Mouse (Mus musculus): Measurements from ENCODE around the gene Agtrap.
"Not testable (repeated sequence)": the region's sequence is repeated elsewhere in the genome, so short reads cannot be mapped to it uniquely, and the experiment has no call there.

Agtrap gene

GRCm38 (mm10) chr4:148046450-148047031 is 41.3 kb downstream of the Agtrap start:
- no peak for DNase-seq (ENCODE audit: low read depth)

GRCm38 (mm10) chr4:148044113-148044512 is 43.7 kb downstream of the Agtrap start:
- DNase-seq (ENCODE audit: low read depth) = no peak

- not testable (repeated sequence) for DNase-seq (ENCODE audit: low read depth)
Measured at GRCm38 (mm10) chr4:148043327-148043726, 44.5 kb downstream of the Agtrap start.

DNA sequence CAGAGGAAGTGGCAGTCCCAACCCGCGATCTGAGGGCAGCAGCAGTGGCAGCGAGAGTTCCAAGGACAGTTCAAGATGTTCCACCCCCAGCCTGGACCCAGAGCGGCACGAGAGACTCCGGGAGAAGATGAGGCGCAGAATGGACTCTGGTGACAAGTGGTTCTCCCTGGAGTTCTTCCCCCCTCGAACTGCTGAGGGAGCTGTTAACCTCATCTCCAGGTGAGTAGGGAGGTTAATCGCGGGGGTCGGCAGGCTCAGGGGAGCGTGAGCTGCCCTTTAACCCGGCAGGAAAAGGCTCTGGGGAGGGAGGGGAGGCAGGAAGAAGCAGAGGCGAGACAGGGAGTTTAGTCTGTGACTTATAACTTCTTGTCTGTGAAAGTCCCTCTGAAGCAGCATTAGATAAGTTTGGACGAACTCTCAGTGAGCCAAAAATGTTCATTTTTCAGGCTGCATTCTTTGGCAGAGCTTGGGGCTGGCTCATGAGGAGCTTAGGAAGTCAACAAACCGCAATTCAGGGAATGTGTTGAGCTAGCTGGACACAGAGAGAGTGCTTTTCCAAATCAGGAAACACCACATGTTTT is 46.1 kb downstream of the Agtrap start:
- peak; percentile 60 for DNase-seq (ENCODE audit: low read depth)

DNA sequence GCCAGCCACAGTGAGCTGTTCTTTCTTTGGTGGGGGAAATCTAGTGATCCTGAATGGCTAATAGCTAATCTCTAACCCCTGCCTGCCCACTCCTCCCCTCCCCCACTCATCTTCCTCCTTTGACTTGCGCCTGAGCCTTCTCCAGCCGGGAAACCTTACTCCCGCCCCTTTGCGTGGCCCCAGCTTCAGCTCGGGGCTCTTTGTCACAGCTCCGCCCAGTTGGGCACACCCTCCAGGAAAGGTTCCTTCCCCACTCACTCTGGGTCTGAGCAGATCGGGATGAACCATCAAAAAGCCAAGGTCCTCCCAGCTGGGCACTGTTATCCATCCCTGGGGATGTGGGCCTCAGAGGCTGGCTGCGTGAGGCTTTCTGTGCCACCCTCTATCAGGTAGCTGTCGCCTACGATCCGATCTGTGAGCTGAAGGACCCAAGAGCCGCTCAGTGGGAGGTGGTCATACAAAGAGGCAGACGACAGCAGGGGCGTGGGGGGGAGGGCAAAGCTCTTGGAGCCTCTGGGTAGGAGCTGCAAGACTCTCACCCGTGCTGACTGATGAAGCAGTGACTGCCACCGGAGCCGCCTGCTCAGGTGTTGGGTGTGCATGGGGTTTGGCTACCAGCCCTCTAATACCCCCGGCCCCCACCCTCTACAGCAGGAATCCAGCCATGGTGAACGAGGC is 46.8 kb downstream of the Agtrap start:
- peak; percentile 59 for DNase-seq (ENCODE audit: low read depth)

- DNase-seq (ENCODE audit: low read depth) = peak; percentile 63
Measured at GRCm38 (mm10) chr4:148040029-148040830, 47.6 kb downstream of the Agtrap start.

- no peak for DNase-seq (ENCODE audit: low read depth)
Measured at GRCm38 (mm10) chr4:148039254-148040028, 48.4 kb downstream of the Agtrap start.

DNA sequence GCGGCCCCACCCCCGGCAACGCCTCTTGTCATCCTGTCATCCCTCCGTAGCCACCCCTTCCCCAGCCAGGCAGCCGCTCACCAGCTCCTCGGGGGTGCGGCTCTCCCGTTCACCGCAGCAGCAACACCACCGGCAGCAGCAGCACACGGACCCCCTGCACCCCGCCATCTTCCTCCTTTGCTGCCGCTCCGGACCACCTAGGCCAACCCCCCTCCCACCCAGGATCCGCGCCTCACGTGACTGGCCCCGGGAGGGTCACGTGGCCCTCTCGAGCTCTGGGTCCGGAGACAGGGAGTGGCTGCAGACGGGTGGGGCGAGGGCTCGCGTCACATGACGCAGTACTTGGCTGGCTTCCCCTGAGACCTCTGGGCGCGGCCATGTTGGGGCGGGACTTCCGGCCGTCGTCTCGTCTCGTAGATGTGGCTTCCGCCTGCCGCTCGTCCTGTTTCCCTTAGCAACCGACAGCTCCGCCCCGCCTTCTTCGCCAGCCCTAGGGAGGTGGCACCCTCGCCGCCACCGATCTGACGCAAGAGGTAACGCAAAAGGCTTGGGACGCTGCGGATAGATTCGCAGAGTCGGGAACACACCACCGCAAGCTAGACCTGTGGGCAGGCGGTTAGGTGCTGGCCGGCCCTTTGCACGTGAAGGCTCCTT is 49.1 kb downstream of the Agtrap start, which contains the start of the genes Clcn6 and Mthfr:
TSS of gene Clcn6 (minus strand) at position 222 of the 654 bp plus-strand sequence.
TSS of gene Mthfr (plus strand) at position 478 of the 654 bp plus-strand sequence.
- DNase-seq (ENCODE audit: low read depth) = peak; percentile 98

GRCm38 (mm10) chr4:148038079-148038599 is 49.7 kb downstream of the Agtrap start:
- DNase-seq (ENCODE audit: low read depth) = no peak

GRCm38 (mm10) chr4:148035440-148035839 is 52.4 kb downstream of the Agtrap start:
- no peak for DNase-seq (ENCODE audit: low read depth)

DNA sequence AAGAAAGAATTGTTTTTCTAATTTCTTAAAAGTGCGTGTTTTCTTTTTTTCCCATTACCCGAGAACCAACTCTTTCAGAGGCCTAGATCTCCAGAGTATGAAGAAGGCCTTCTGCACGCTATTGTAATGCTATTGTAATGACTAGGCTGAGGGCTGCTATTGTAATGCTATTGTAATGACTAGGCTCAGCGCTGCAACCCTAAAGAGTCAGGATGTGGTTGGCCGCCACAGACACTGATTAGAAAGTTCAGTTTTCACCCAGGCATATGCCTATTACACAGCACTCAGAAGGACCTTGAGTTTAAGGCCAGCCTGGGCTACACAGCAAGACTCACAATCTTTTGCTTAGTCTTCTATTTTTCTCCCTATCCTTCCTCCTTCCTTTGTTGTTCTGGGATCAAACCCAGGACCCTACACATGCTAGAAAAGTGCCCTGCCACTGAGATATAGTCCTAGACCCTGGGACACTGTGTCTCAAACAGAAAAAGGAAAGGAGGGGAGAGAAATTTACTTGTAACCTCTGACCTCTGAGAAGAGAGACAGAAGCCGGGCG is 53.9 kb downstream of the Agtrap start:
- no peak for DNase-seq (ENCODE audit: low read depth)

- no peak for DNase-seq (ENCODE audit: low read depth)
Measured at GRCm38 (mm10) chr4:148030506-148030905, 57.3 kb downstream of the Agtrap start.

DNA sequence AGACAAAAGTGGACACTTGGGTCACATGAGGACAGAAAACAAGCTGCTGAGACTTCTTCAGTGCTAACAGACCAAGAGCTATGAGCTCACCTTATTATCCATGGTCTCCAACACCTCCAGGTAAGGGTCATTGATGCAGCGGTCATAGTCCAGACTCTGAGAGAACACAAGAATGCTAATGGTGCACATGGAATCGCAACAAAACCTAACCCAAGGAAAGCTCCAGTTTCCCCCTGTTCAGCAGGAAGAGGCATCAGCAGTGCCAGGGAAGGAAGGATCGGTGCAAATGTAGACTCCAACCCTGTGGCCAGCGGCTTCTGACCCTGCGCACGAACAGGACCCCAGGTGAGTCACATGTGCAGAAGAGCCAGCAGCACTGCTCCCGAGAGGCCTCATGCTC is 58.5 kb downstream of the Agtrap start:
- no peak for DNase-seq (ENCODE audit: low read depth)
